Mouse (Mus musculus) heart, adult 10 weeks (tissue): ENCODE measurements around the gene Gm10197. TPM values are rescaled to one million over a fixed set of nuclear protein-coding genes. Genes with fewer than 3 reads are reported as not detected.

Experiments used
- polyA plus RNA-seq: library from polyadenylated mRNA; stranded (reverse); fragments of 350-450 nt; fragmentation: Illumina TruSeq; extraction: RNeasy Lipid Tissue Mini Kit (QIAGEN cat#74804); gene quantifications from one replicate; pipeline ENCODE4 v1.2.3, GENCODE M21; 2014; ENCODE audit warnings: low read depth, low replicate concordance

Gene Gm10197
- polyA plus RNA-seq: not detected

GRCm38 (mm10) chr19:53371666-53372065 is at the start of gene Gm10197:
Gene Gm10197, minus strand, starts transcription at chr19:53371766.

GRCm38 (mm10) chr19:53390495-53391007 is 19.0 kb upstream of the Gm10197 start, which contains the start of gene Smndc1:
Gene Smndc1, minus strand, starts transcription at chr19:53390578.

Other genes with a start within 250 kb of the Gm10197 start
- gene Add3, start 231.3 kb downstream of the Gm10197 start, polyA plus RNA-seq: 35.8 TPM
- 46.5 TPM for gene Mxi1, start 61.2 kb downstream of the Gm10197 start, polyA plus RNA-seq
- 30.5 TPM for gene Smndc1, start 18.8 kb upstream of the Gm10197 start, polyA plus RNA-seq
- gene Dusp5, start 157.3 kb upstream of the Gm10197 start, polyA plus RNA-seq: 6.9 TPM
- gene Nutf2-ps1, start 217.3 kb upstream of the Gm10197 start, polyA plus RNA-seq: 24.5 TPM
- gene Smc3, start 228.6 kb upstream of the Gm10197 start, polyA plus RNA-seq: 22.3 TPM